20 mouse cellular contexts compared by ENCODE assay signal in the genomic region with DNA sequence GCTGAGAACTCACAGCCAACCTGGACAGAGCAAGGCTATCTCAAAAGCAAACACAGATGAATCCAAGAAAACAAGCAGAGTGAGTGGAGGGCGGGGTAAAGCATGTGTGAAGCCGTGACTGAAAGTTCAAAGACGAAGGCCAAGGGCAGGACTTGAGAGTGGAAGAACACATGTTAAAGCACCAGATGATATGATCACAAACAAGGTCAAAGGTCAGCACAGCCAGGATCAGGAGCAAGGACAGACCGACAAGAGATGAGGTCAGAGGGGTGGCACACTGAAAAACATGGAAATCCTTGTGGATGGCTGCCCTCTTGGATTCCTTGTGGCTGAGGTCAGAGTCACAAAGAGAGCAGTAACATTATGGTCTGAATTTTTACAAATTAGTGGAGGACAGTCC. TPM values are rescaled to one million over a fixed set of nuclear protein-coding genes. Genes with fewer than 3 reads are reported as not detected.
A peak's percentile ranks its signal among the peaks of the same experiment; 100 is the strongest.
DNase-seq lines count a peak whose midpoint lies in the region; ATAC-seq lines count a peak whose summit lies in the region.
"Had no signal": no experiment of that assay in that cellular context is flagged by ENCODE, and none has a peak within 500 bp of the region (broad histone marks: within the 10 kb centered on the region; RNA-seq: fewer than 3 reads in every experiment).

No protein-coding gene starts in this region.

- no peak overlapping the region for H3K4me2 ChIP-seq in heart, embryonic 12.5 days
- no peak overlapping the region for H3K4me2 ChIP-seq in hindbrain, embryonic 12.5 days (replicated peaks)
- H3K4me2 ChIP-seq: forebrain, embryonic 13.5 days; heart, embryonic 15.5 days; hindbrain, embryonic 14.5 days had no signal

- no peaks in the 10 kb centered on the region for H3K9me3 ChIP-seq in heart, embryonic 10.5 days
- H3K9me3 ChIP-seq in heart, embryonic 12.5 days (replicated peaks): 0 out of 2 replicates have a peak, but pooled peaks cover 2% of the 10 kb centered on the region
- H3K9me3 ChIP-seq in hindbrain, embryonic 12.5 days (replicated peaks): no peaks in the 10 kb centered on the region
- H3K9me3 ChIP-seq: embryonic facial prominence, embryonic 10.5 days; forebrain, embryonic 13.5 days; heart, embryonic 15.5 days had no signal

- no peak overlapping the region for H3K9ac ChIP-seq in heart, embryonic 12.5 days
- H3K9ac ChIP-seq in hindbrain, embryonic 12.5 days: no peak overlapping the region
- H3K9ac ChIP-seq: forebrain, embryonic 13.5 days; forebrain, postnatal 0 days; heart, embryonic 15.5 days; hindbrain, embryonic 14.5 days had no signal

- peak; percentile 11 for DNase-seq in adrenal gland, postnatal 14 days
- DNase-seq in adrenal gland, adult 18-20 months (ENCODE audit: low spot score in 2 of 2): no peak
- peak; percentile 52 for DNase-seq in heart, embryonic 10.5 days (ENCODE audit: low spot score)
- DNase-seq in ovary, adult 18-20 months (ENCODE audit: low spot score): peak; percentile 4
- DNase-seq in ovary, postnatal 14 days (ENCODE audit: low spot score): no peak
- peak; percentile 21 for DNase-seq in yolk sac, embryonic 10.5 days (ENCODE audit: low spot score)
- DNase-seq: cerebellum, adult 2 months; cerebellum, postnatal 10 days; forebrain, postnatal 0 days; gastrocnemius, postnatal 14 days; heart, postnatal 14 days had no signal

- WGBS in heart, embryonic 10.5 days: 56% methylated on average over 4 of the region's 4 CpGs
- 42% methylated on average over 4 of the region's 4 CpGs for WGBS in heart, embryonic 12.5 days
- WGBS in hindbrain, embryonic 12.5 days: 67% methylated on average over 4 of the region's 4 CpGs

- no peak overlapping the region for H3K4me3 ChIP-seq in heart, embryonic 10.5 days
- no peak overlapping the region for H3K4me3 ChIP-seq in heart, embryonic 12.5 days
- H3K4me3 ChIP-seq in hindbrain, embryonic 12.5 days: no peak overlapping the region
- H3K4me3 ChIP-seq: embryonic facial prominence, embryonic 10.5 days; forebrain, embryonic 13.5 days; heart, embryonic 15.5 days had no signal

- no peak for ATAC-seq in heart, embryonic 12.5 days (ENCODE audit: insufficient number of reproducible peaks, low FRiP score)
- ATAC-seq in hindbrain, embryonic 12.5 days (ENCODE audit: low FRiP score): no peak
- ATAC-seq: forebrain, embryonic 13.5 days; forebrain, postnatal 0 days; intestine, embryonic 16.5 days had no signal

- no peaks in the 10 kb centered on the region for H3K27me3 ChIP-seq in heart, embryonic 10.5 days (ENCODE audit: insufficient read depth, poor library complexity, severe bottlenecking)
- no peaks in the 10 kb centered on the region for H3K27me3 ChIP-seq in heart, embryonic 12.5 days (replicated peaks)
- H3K27me3 ChIP-seq in hindbrain, embryonic 12.5 days: no peaks in the 10 kb centered on the region
- H3K27me3 ChIP-seq: forebrain, embryonic 13.5 days; heart, embryonic 15.5 days had no signal

- H3K27ac ChIP-seq in heart, embryonic 10.5 days: no peak overlapping the region
- no peak overlapping the region for H3K27ac ChIP-seq in heart, embryonic 12.5 days (ENCODE audit: poor library complexity, severe bottlenecking)
- no peak overlapping the region for H3K27ac ChIP-seq in hindbrain, embryonic 12.5 days
- H3K27ac ChIP-seq: embryonic facial prominence, embryonic 10.5 days; forebrain, embryonic 13.5 days; heart, embryonic 15.5 days; hindbrain, embryonic 14.5 days had no signal

- H3K4me1 ChIP-seq in heart, embryonic 10.5 days: 0 out of 2 replicates have a peak, but pooled peaks cover 3% of the 10 kb centered on the region
- H3K4me1 ChIP-seq in heart, embryonic 12.5 days (replicated peaks): no peaks in the 10 kb centered on the region
- H3K4me1 ChIP-seq in hindbrain, embryonic 12.5 days: no peaks in the 10 kb centered on the region
- H3K4me1 ChIP-seq: forebrain, embryonic 13.5 days; heart, embryonic 15.5 days had no signal

- no peaks in the 10 kb centered on the region for H3K36me3 ChIP-seq in heart, embryonic 10.5 days
- no peaks in the 10 kb centered on the region for H3K36me3 ChIP-seq in heart, embryonic 12.5 days
- no peaks in the 10 kb centered on the region for H3K36me3 ChIP-seq in hindbrain, embryonic 12.5 days
- H3K36me3 ChIP-seq: embryonic facial prominence, embryonic 10.5 days; heart, embryonic 15.5 days had no signal

RNA-seq across cellular contexts. Expression of gene Kif27, which starts 8.3 kb away (rescaled TPM):
- 1.5 and 1.7 TPM in 2 replicates for total RNA-seq in adrenal gland, postnatal 14 days (2021)
- total RNA-seq in adrenal gland, adult 18-20 months (2021): under 1 TPM; 0.70 to 0.90 TPM
- polyA plus RNA-seq in heart, embryonic 10.5 days (2016; fragmentation: Nextera tagmentation; extraction: Ambion mirVana): 0.20 and 0.31 TPM in 2 replicates
- polyA plus RNA-seq in heart, embryonic 12.5 days (2016; fragmentation: Nextera tagmentation; extraction: Ambion mirVana): 0.40 and 0.41 TPM in 2 replicates
- polyA plus RNA-seq in hindbrain, embryonic 12.5 days (2016; fragmentation: Nextera tagmentation; extraction: Ambion mirVana): 2.4 and 2.5 TPM in 2 replicates
- total RNA-seq: gastrocnemius, adult 18-20 months; hematopoietic stem cell, adult 5-6 weeks had no signal

RNA-seq across cellular contexts. Expression of gene 2210016F16Rik, which starts 34.4 kb away (rescaled TPM):
- total RNA-seq in adrenal gland, postnatal 14 days (2021): 25.4 and 26.2 TPM in 2 replicates
- total RNA-seq in adrenal gland, adult 18-20 months (2021): 10 to 100 TPM; 23.5 to 30.0 TPM
- polyA plus RNA-seq in heart, embryonic 10.5 days (2016; fragmentation: Nextera tagmentation; extraction: Ambion mirVana): 34.7 and 35.3 TPM in 2 replicates
- 27.9 and 30.5 TPM in 2 replicates for polyA plus RNA-seq in heart, embryonic 12.5 days (2016; fragmentation: Nextera tagmentation; extraction: Ambion mirVana)
- polyA plus RNA-seq in hindbrain, embryonic 12.5 days (2016; fragmentation: Nextera tagmentation; extraction: Ambion mirVana): 24.1 and 27.3 TPM in 2 replicates

RNA-seq across cellular contexts. Expression of gene Rmi1, which starts 51.4 kb away (rescaled TPM):
- 18.6 and 19.3 TPM in 2 replicates for total RNA-seq in adrenal gland, postnatal 14 days (2021)
- total RNA-seq in adrenal gland, adult 18-20 months (2021): 10 to 100 TPM; 18.0 to 19.1 TPM
- polyA plus RNA-seq in heart, embryonic 10.5 days (2016; fragmentation: Nextera tagmentation; extraction: Ambion mirVana): 21.8 and 26.0 TPM in 2 replicates
- polyA plus RNA-seq in heart, embryonic 12.5 days (2016; fragmentation: Nextera tagmentation; extraction: Ambion mirVana): 20.7 and 23.1 TPM in 2 replicates
- 29.6 and 32.1 TPM in 2 replicates for polyA plus RNA-seq in hindbrain, embryonic 12.5 days (2016; fragmentation: Nextera tagmentation; extraction: Ambion mirVana)

RNA-seq across cellular contexts. Expression of gene Hnrnpk, which starts 52.5 kb away (rescaled TPM):
- total RNA-seq in adrenal gland, postnatal 14 days (2021): 904 and 935 TPM in 2 replicates
- 100 to 1,000 TPM; 806 to 881 TPM for total RNA-seq in adrenal gland, adult 18-20 months (2021)
- polyA plus RNA-seq in heart, embryonic 10.5 days (2016; fragmentation: Nextera tagmentation; extraction: Ambion mirVana): 1,257 and 1,505 TPM in 2 replicates
- 1,144 and 1,169 TPM in 2 replicates for polyA plus RNA-seq in heart, embryonic 12.5 days (2016; fragmentation: Nextera tagmentation; extraction: Ambion mirVana)
- polyA plus RNA-seq in hindbrain, embryonic 12.5 days (2016; fragmentation: Nextera tagmentation; extraction: Ambion mirVana): 1,934 and 2,030 TPM in 2 replicates

Comparison
In these comparisons a context has a peak if more than half of its experiments do, and no peak if none do; other contexts are left out.
1. DNase-seq: peak in adrenal gland, postnatal 14 days (single experiment), heart, embryonic 10.5 days (single experiment), ovary, adult 18-20 months (single experiment) and yolk sac, embryonic 10.5 days (single experiment); none in adrenal gland, adult 18-20 months (0 of 2) and ovary, postnatal 14 days (single experiment).